Mouse (Mus musculus) liver, embryonic 14.5 days (tissue): Measurements from ENCODE around the gene Ccdc74a.

Experiments
- CTCF ChIP-seq: IDR thresholded peaks from 2 replicates; pipeline ENCODE4 v1.5.1; 2016; ENCODE audit warnings: antibody characterized with exemption, low read depth, control low read depth
- EP300 ChIP-seq: IDR thresholded peaks from 2 replicates; pipeline ENCODE4 v1.6.1; 2016; ENCODE audit warnings: antibody characterized with exemption, low read depth

DNA sequence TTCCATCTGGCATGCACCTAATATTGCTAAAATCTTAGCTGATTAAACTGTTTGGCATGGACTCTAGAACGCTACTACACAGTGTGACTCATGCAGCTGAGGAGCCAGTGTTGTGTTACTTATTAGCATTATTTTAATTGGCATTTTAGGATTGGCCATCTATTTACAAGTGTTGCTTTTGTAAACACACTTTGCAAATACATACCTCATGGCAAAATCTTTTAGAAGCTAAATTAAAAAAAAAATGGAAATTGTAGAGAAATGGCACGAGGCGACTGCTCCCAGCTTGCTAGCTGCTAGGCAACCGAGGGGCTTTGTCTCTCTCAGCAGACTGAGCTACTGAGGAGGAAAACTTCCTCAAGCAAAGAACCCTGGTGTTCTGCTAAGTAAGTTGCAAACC, 41.3 kb upstream of the Ccdc74a start:
- TF ChIP-seq CTCF (no peak), EP300 (no peak)
